In the genomic region with DNA sequence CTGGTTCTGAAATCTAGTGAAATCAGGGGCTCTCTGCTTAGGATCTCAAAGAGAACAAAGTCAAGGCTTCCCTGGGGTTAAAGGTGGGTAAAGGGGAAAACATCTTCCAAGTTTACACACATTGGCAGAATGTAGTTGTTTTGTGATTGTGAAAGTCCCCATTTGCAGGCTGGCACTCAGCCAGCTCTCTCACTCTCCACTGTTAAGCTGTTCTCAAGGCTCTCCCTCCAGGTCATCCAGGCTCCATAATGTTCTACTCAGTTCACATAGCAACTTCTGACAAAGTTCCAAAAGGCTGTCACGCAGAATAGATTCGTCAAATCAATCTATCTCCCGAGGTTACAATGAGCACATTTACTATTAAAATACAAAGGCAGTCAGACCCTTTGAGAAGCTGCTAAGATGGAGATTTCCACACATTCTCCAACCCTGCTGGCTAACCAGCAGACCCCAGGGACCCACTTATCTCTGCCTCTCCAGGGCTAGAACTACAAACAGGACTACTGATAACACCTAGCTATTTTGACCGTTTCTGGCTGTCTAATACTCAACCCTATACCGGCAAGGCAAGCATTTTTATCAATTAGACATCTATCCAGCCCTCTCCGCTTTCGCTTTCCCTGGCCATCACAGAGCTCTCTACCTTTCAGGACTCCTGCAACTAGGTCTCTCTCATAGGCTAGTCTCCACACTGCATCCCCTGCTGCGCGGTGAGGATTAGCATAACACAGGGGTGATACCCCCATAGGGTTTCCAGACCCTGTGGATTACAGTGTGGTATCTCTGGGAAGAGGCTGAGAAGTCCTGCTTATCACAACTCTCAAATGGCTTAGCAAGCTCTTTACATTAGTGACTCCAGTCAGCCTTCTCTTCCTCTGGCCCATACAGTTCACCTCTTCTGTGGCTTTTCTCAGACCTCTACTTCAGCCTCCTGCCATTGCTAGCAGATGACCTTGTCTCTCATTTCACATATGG, we compare ENCODE assay signal across 11 mouse cellular contexts. TPM values are rescaled to one million over a fixed set of nuclear protein-coding genes. Genes with fewer than 3 reads are reported as not detected.
DNase-seq lines count a peak whose midpoint lies in the region; ATAC-seq and TF ChIP-seq lines count a peak whose summit lies in the region.
"Had no signal": no experiment of that assay in that cellular context is flagged by ENCODE, and none has a peak within 500 bp of the region (broad histone marks: within the 10 kb centered on the region; RNA-seq: fewer than 3 reads in every experiment).

No protein-coding gene starts in this region.

- no peak overlapping the region for H3K27ac ChIP-seq in hindbrain, postnatal 0 days
- H3K27ac ChIP-seq: forebrain, embryonic 15.5 days; heart, embryonic 10.5 days; midbrain, embryonic 12.5 days had no signal

- H3K27me3 ChIP-seq in hindbrain, postnatal 0 days (ENCODE audit: insufficient read depth, low read length), result no peaks in the 10 kb centered on the region
- H3K27me3 ChIP-seq: forebrain, embryonic 15.5 days had no signal

- 0 out of 2 replicates have a peak overlapping the region, but pooled peaks have one; percentile 24 for H3K4me2 ChIP-seq in hindbrain, postnatal 0 days (ENCODE audit: low read depth, low read length)
- H3K4me2 ChIP-seq: forebrain, embryonic 15.5 days; midbrain, embryonic 12.5 days had no signal

- no peaks in the 10 kb centered on the region for H3K9me3 ChIP-seq in hindbrain, postnatal 0 days (ENCODE audit: low read length)
- H3K9me3 ChIP-seq: forebrain, embryonic 15.5 days; heart, embryonic 10.5 days had no signal

- intact Hi-C loops in left cerebral cortex, postnatal 4 days (cut with DNase I), result loop anchor here (5.0 kb wide), 1 partner anchor 219 kb away; no protein-coding TSS in a partner anchor
- intact Hi-C loops in left cerebral cortex, postnatal 25 days (cut with DNase I), result loop anchor here (2.0 kb wide), 1 partner anchor 217 kb away; a partner anchor contains a TSS

- no peaks in the 10 kb centered on the region for H3K36me3 ChIP-seq in hindbrain, postnatal 0 days (ENCODE audit: insufficient read depth, low read length)
- H3K36me3 ChIP-seq: forebrain, embryonic 15.5 days; heart, embryonic 10.5 days; midbrain, embryonic 12.5 days had no signal

- no peak overlapping the region for H3K9ac ChIP-seq in hindbrain, postnatal 0 days (replicated peaks; ENCODE audit: low read length)
- H3K9ac ChIP-seq: forebrain, embryonic 15.5 days; midbrain, embryonic 12.5 days had no signal

- TF ChIP-seq CTCF in hindbrain, postnatal 0 days (IDR thresholded peaks at IDR 0.05; ENCODE audit: low read depth), result no peak

- H3K4me1 ChIP-seq in hindbrain, postnatal 0 days (ENCODE audit: insufficient read depth, low read length), result peaks cover 7% of the 10 kb centered on the region; the same call in 1 of the 2 replicates

- 21% methylated on average over 9 of the region's 9 CpGs for WGBS in hindbrain, postnatal 0 days

- ATAC-seq in hindbrain, postnatal 0 days, result no peak
- ATAC-seq: forebrain, embryonic 15.5 days had no signal

- peak; percentile 47 for DNase-seq in adrenal gland, postnatal 14 days
- DNase-seq in adrenal gland, adult 18-20 months (ENCODE audit: low spot score in 2 of 2), result no peak
- DNase-seq in left cerebral cortex, postnatal 4 days, result peak; percentile 13
- no peak for DNase-seq in left cerebral cortex, postnatal 25 days (ENCODE audit: low spot score in 2 of 2)
- DNase-seq in 3T3-L1 (ENCODE audit: low read depth, low spot score), result peak; percentile 20
- peak; percentile 27 for DNase-seq in hindbrain, postnatal 0 days (ENCODE audit: low spot score)
- DNase-seq in spleen, postnatal 36 days (ENCODE audit: low spot score in 2 of 2), result no peak
- no peak for DNase-seq in yolk sac, embryonic 10.5 days (ENCODE audit: low spot score)

- H3K4me3 ChIP-seq in hindbrain, postnatal 0 days (ENCODE audit: low read length), result no peak overlapping the region
- H3K4me3 ChIP-seq: forebrain, embryonic 15.5 days; heart, embryonic 10.5 days; midbrain, embryonic 12.5 days had no signal

RNA-seq across cellular contexts. Expression of a gene that starts 2.8 kb away (rescaled TPM):
- total RNA-seq in adrenal gland, postnatal 14 days (2021), result 2.7 and 2.9 TPM in 2 replicates
- total RNA-seq in adrenal gland, adult 18-20 months (2021), result 1 to 10 TPM; 2.1 to 2.2 TPM
- 1 to 10 TPM; 5.5 to 8.0 TPM for total RNA-seq in left cerebral cortex, postnatal 4 days (2021)
- total RNA-seq in left cerebral cortex, postnatal 25 days (2021), result 1 to 10 TPM; 6.6 to 6.7 TPM
- total RNA-seq in hindbrain, postnatal 0 days (2014; rRNA removed), result 6.3 and 6.6 TPM in 2 replicates
- polyA plus RNA-seq in hindbrain, postnatal 0 days (2015; fragmentation: Nextera tagmentation; extraction: Ambion mirVana), result 2.5 and 3.0 TPM in 2 replicates

Comparison
In these comparisons a context has a peak if more than half of its experiments do, and no peak if none do; other contexts are left out.
1. DNase-seq: peak in adrenal gland, postnatal 14 days (single experiment), left cerebral cortex, postnatal 4 days (single experiment), 3T3-L1 (single experiment) and hindbrain, postnatal 0 days (single experiment); none in adrenal gland, adult 18-20 months (0 of 2), left cerebral cortex, postnatal 25 days (0 of 2), spleen, postnatal 36 days (0 of 2) and yolk sac, embryonic 10.5 days (single experiment).